Mouse (Mus musculus): ENCODE measurements at regions not wholly inside any gene's neighbourhood (a gene's known extent, or its start where the extent isn't known, plus 50 kb on each side); places are given as distances from the start of the nearest gene placed in this dataset.

- DNase-seq (ENCODE audit: low spot score) = no peak
These were observed 58.9 kb upstream of the Sesn3 start for GRCm38 (mm10) chr9:14215961-14216360.

DNA sequence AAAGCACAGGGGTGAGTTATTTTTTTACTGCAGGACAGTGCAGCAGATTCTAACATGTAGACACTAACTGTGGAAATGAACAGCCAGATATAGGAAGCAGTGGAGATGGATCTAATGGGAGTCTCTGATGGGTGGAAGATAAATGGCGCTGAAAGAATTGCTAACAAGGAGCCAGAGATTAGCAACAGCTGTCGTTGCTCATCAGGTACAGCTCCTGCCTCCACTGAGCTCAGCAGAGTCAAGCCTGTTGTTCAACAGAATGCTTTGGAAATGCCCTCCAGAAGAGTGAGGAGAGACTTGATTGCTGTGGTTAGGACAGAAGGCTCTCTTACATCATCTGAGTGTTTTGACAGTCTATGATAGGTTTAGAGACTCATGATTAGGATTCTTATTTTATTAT is 51.9 kb upstream of the Sesn3 start:
- DNase-seq (ENCODE audit: low spot score) = no peak

All from ovary, postnatal 36 days (tissue).